Mouse (Mus musculus): ENCODE data around the gene Nubp2. TPM values are rescaled to one million over a fixed set of nuclear protein-coding genes. Genes with fewer than 3 reads are reported as not detected.

Gene Nubp2
- 66.8 and 71.1 TPM in 2 replicates for polyA plus RNA-seq (2015; fragmentation: Nextera tagmentation; extraction: Ambion mirVana)

GRCm38 (mm10) chr17:24886134-24886931 lies at the start of gene Nubp2, which contains the start of gene Spsb3:
Gene Nubp2 (minus strand): TSS chr17:24886349.
Gene Spsb3 (plus strand): TSS chr17:24886643.
- Histone ChIP-seq H3K4me2 (ENCODE audit: low read length) (peak within 1 kb of the TSS; percentile 94), H3K36me3 (ENCODE audit: control insufficient read depth, insufficient read depth) (peaks cover 16% of the 10 kb centered on the region), H3K4me3 (replicated peaks; ENCODE audit: low read length) (peak within 1 kb of the TSS; percentile 86), H3K9ac (replicated peaks; ENCODE audit: low read depth, low read length) (peak within 1 kb of the TSS; percentile 89), H3K27ac (ENCODE audit: low read length) (peak within 1 kb of the TSS; percentile 57), H3K27me3 (replicated peaks; ENCODE audit: control insufficient read depth, insufficient read depth, low read length) (no peaks in the 10 kb centered on the region), H3K9me3 (ENCODE audit: control insufficient read depth, low read length) (no peaks in the 10 kb centered on the region), H3K4me1 (replicated peaks; ENCODE audit: control insufficient read depth, insufficient read depth, low read length) (peaks cover 24% of the 10 kb centered on the region)
- ATAC-seq, result peak; percentile 98
- under 1% methylated on average over 69 of the region's 69 CpGs for WGBS

GRCm38 (mm10) chr17:24935666-24936065 lies 49.5 kb upstream of the Nubp2 start:
- peaks cover 28% of the 10 kb centered on the region for H3K4me1 ChIP-seq (replicated peaks; ENCODE audit: control insufficient read depth, insufficient read depth, low read length)
- H3K27ac ChIP-seq (ENCODE audit: low read length), result no peak overlapping the region
- H3K9me3 ChIP-seq (ENCODE audit: control insufficient read depth, low read length), result no peaks in the 10 kb centered on the region
- ATAC-seq, result no peak
- peak overlapping the region; percentile 92 for H3K9ac ChIP-seq (replicated peaks; ENCODE audit: low read depth, low read length)
- no peaks in the 10 kb centered on the region; the same call in 1 of the 2 replicates for H3K36me3 ChIP-seq (ENCODE audit: control insufficient read depth, insufficient read depth)
- H3K27me3 ChIP-seq (replicated peaks; ENCODE audit: control insufficient read depth, insufficient read depth, low read length), result no peaks in the 10 kb centered on the region
- peak overlapping the region; percentile 88 for H3K4me2 ChIP-seq (ENCODE audit: low read length)
- peak overlapping the region; percentile 86 for H3K4me3 ChIP-seq (replicated peaks; ENCODE audit: low read length)

GRCm38 (mm10) chr17:24934926-24935325 lies 48.8 kb upstream of the Nubp2 start:
- ATAC-seq, result no peak
- Histone ChIP-seq H3K4me3 (replicated peaks; ENCODE audit: low read length) (peak overlapping the region; percentile 86), H3K9me3 (ENCODE audit: control insufficient read depth, low read length) (no peaks in the 10 kb centered on the region), H3K4me2 (ENCODE audit: low read length) (peak overlapping the region; percentile 88), H3K4me1 (replicated peaks; ENCODE audit: control insufficient read depth, insufficient read depth, low read length) (peaks cover 28% of the 10 kb centered on the region), H3K27me3 (replicated peaks; ENCODE audit: control insufficient read depth, insufficient read depth, low read length) (no peaks in the 10 kb centered on the region), H3K9ac (replicated peaks; ENCODE audit: low read depth, low read length) (peak overlapping the region; percentile 17; the same call in 1 of the 2 replicates), H3K36me3 (ENCODE audit: control insufficient read depth, insufficient read depth) (no peaks in the 10 kb centered on the region; the same call in 1 of the 2 replicates), H3K27ac (ENCODE audit: low read length) (no peak overlapping the region)
- 84% methylated on average over 4 of the region's 4 CpGs for WGBS

GRCm38 (mm10) chr17:24933163-24933562 lies 47.0 kb upstream of the Nubp2 start:
- no peaks in the 10 kb centered on the region for H3K27me3 ChIP-seq (replicated peaks; ENCODE audit: control insufficient read depth, insufficient read depth, low read length)
- no peak for ATAC-seq
- H3K27ac ChIP-seq (ENCODE audit: low read length), result no peak overlapping the region
- H3K9ac ChIP-seq (replicated peaks; ENCODE audit: low read depth, low read length), result no peak overlapping the region
- H3K36me3 ChIP-seq (ENCODE audit: control insufficient read depth, insufficient read depth), result no peaks in the 10 kb centered on the region; the same call in 1 of the 2 replicates
- 70% methylated on average over 4 of the region's 4 CpGs for WGBS
- H3K9me3 ChIP-seq (ENCODE audit: control insufficient read depth, low read length), result no peaks in the 10 kb centered on the region
- no peak overlapping the region for H3K4me3 ChIP-seq (replicated peaks; ENCODE audit: low read length)
- H3K4me2 ChIP-seq (ENCODE audit: low read length), result no peak overlapping the region
- peaks cover 28% of the 10 kb centered on the region for H3K4me1 ChIP-seq (replicated peaks; ENCODE audit: control insufficient read depth, insufficient read depth, low read length)

GRCm38 (mm10) chr17:24932431-24932830 lies 46.3 kb upstream of the Nubp2 start:
- Histone ChIP-seq H3K27ac (ENCODE audit: low read length) (no peak overlapping the region), H3K36me3 (ENCODE audit: control insufficient read depth, insufficient read depth) (peaks cover 3% of the 10 kb centered on the region), H3K4me3 (replicated peaks; ENCODE audit: low read length) (no peak overlapping the region), H3K4me1 (replicated peaks; ENCODE audit: control insufficient read depth, insufficient read depth, low read length) (peaks cover 28% of the 10 kb centered on the region), H3K4me2 (ENCODE audit: low read length) (no peak overlapping the region), H3K9me3 (ENCODE audit: control insufficient read depth, low read length) (no peaks in the 10 kb centered on the region), H3K27me3 (replicated peaks; ENCODE audit: control insufficient read depth, insufficient read depth, low read length) (no peaks in the 10 kb centered on the region), H3K9ac (replicated peaks; ENCODE audit: low read depth, low read length) (no peak overlapping the region)
- WGBS, result 96% methylated on average over 4 of the region's 4 CpGs
- ATAC-seq, result no peak

- H3K36me3 ChIP-seq (ENCODE audit: control insufficient read depth, insufficient read depth), result peaks cover 16% of the 10 kb centered on the region
- H3K9me3 ChIP-seq (ENCODE audit: control insufficient read depth, low read length), result no peaks in the 10 kb centered on the region
- H3K4me3 ChIP-seq (replicated peaks; ENCODE audit: low read length), result no peak overlapping the region
- peaks cover 14% of the 10 kb centered on the region for H3K4me1 ChIP-seq (replicated peaks; ENCODE audit: control insufficient read depth, insufficient read depth, low read length)
- ATAC-seq, result no peak
- H3K4me2 ChIP-seq (ENCODE audit: low read length), result no peak overlapping the region
- WGBS, result 94% methylated on average over 1 of the region's 1 CpGs
- no peaks in the 10 kb centered on the region for H3K27me3 ChIP-seq (replicated peaks; ENCODE audit: control insufficient read depth, insufficient read depth, low read length)
- no peak overlapping the region for H3K27ac ChIP-seq (ENCODE audit: low read length)
- H3K9ac ChIP-seq (replicated peaks; ENCODE audit: low read depth, low read length), result no peak overlapping the region
Measured at GRCm38 (mm10) chr17:24929506-24929905, 43.4 kb upstream of the Nubp2 start.

- no peak overlapping the region for H3K4me3 ChIP-seq (replicated peaks; ENCODE audit: low read length)
- ATAC-seq, result no peak
- H3K27me3 ChIP-seq (replicated peaks; ENCODE audit: control insufficient read depth, insufficient read depth, low read length), result no peaks in the 10 kb centered on the region
Measured at GRCm38 (mm10) chr17:24923246-24923645, 37.1 kb upstream of the Nubp2 start.

GRCm38 (mm10) chr17:24913984-24914383 lies 27.8 kb upstream of the Nubp2 start:
- Histone ChIP-seq H3K4me3 (replicated peaks; ENCODE audit: low read length) (no peak overlapping the region), H3K9me3 (ENCODE audit: control insufficient read depth, low read length) (no peaks in the 10 kb centered on the region), H3K4me2 (ENCODE audit: low read length) (no peak overlapping the region), H3K36me3 (ENCODE audit: control insufficient read depth, insufficient read depth) (peaks cover 55% of the 10 kb centered on the region), H3K27ac (ENCODE audit: low read length) (no peak overlapping the region), H3K27me3 (replicated peaks; ENCODE audit: control insufficient read depth, insufficient read depth, low read length) (no peaks in the 10 kb centered on the region), H3K4me1 (replicated peaks; ENCODE audit: control insufficient read depth, insufficient read depth, low read length) (no peaks in the 10 kb centered on the region), H3K9ac (replicated peaks; ENCODE audit: low read depth, low read length) (no peak overlapping the region)
- no peak for ATAC-seq

More at GRCm38 (mm10) chr17:24923246-24923645, 37.1 kb upstream of the Nubp2 start:
- no peak overlapping the region for H3K9ac ChIP-seq (replicated peaks; ENCODE audit: low read depth, low read length)
- no peaks in the 10 kb centered on the region for H3K9me3 ChIP-seq (ENCODE audit: control insufficient read depth, low read length)
- H3K36me3 ChIP-seq (ENCODE audit: control insufficient read depth, insufficient read depth), result peaks cover 52% of the 10 kb centered on the region
- WGBS, result 97% methylated on average over 1 of the region's 1 CpGs
- no peaks in the 10 kb centered on the region for H3K4me1 ChIP-seq (replicated peaks; ENCODE audit: control insufficient read depth, insufficient read depth, low read length)
- H3K27ac ChIP-seq (ENCODE audit: low read length), result no peak overlapping the region
- H3K4me2 ChIP-seq (ENCODE audit: low read length), result no peak overlapping the region

- no peak overlapping the region for H3K4me2 ChIP-seq (ENCODE audit: low read length)
- ATAC-seq, result no peak
- no peaks in the 10 kb centered on the region for H3K9me3 ChIP-seq (ENCODE audit: control insufficient read depth, low read length)
- H3K36me3 ChIP-seq (ENCODE audit: control insufficient read depth, insufficient read depth), result peaks cover 62% of the 10 kb centered on the region
- WGBS, result 89% methylated on average over 2 of the region's 2 CpGs
- no peaks in the 10 kb centered on the region for H3K27me3 ChIP-seq (replicated peaks; ENCODE audit: control insufficient read depth, insufficient read depth, low read length)
- H3K4me1 ChIP-seq (replicated peaks; ENCODE audit: control insufficient read depth, insufficient read depth, low read length), result no peaks in the 10 kb centered on the region
- no peak overlapping the region for H3K4me3 ChIP-seq (replicated peaks; ENCODE audit: low read length)
- no peak overlapping the region for H3K9ac ChIP-seq (replicated peaks; ENCODE audit: low read depth, low read length)
- H3K27ac ChIP-seq (ENCODE audit: low read length), result no peak overlapping the region
Measured at GRCm38 (mm10) chr17:24907591-24907990, 21.4 kb upstream of the Nubp2 start.
